Mouse (Mus musculus) cerebellum, adult 18-20 months (tissue): ENCODE measurements around the gene Cyp2d26.
"Not testable (repeated sequence)": the region's sequence is repeated elsewhere in the genome, so short reads cannot be mapped to it uniquely, and the experiment has no call there.

Source experiments
- DNase-seq, 2 experiments: peaks; one replicate each; pipeline ENCODE4 v3.0.0; 2021

Cyp2d26 gene

DNA sequence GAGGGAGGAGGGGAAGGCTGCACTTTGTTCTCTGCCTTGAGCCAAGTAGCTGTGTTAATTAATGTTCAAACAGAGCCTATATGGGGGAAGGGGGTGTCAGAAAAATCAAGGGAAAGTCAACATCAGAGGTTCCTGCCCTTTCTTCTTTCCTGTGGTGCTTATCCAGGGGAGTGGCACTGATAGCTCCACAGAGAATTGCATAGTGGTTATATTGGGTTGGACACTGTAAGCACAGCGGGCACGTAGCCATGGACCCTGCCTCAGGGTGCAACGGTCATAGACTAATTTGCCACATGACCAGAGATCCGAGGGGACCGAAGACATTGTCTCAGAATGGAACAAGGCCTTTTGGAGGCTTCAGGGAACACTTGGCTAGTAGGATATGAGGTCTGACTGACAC lies at the start of gene Cyp2d26:
TSS of gene Cyp2d26 (minus strand) at position 18 of the 400 bp plus-strand sequence.
- no peak for DNase-seq

DNA sequence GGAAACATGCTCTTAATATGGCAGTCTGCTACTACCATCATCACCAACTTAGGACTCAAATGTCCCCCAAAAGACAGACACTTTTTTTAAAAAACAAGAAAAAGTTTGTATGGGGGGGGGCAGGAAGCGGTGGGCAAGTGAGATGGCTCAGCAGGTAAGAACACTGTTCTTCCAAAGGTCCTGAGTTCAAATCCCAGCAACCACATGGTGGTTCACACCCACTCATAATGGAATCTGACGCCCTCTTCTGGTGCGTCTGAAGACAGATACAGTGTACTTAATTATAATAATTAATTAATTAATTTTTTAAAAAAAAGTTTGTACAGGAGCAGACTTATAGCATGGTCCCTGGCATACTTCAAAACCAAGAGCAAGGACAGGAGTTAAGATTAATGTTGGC lies 45.1 kb upstream of the Cyp2d26 start:
- no peak for DNase-seq

DNA sequence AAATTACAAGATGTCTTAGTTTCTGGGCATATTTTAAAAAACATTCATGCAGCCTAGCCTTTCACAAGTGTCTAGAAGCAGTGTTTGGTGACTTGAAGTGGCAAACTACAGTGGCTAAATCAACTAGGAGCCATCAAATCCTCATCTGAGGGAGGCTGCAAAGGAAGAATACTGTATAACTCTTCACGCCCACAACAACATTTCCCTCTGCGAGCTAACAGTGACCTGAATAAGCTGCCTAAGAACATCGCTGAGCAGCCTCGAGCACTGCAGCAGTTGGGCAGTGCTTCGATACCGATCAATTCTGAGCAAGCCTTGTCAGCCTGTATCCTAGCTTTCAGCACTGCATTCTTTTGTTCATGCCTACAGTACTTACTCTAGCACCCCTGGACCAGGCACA lies 35.8 kb upstream of the Cyp2d26 start:
- DNase-seq: no peak

DNA sequence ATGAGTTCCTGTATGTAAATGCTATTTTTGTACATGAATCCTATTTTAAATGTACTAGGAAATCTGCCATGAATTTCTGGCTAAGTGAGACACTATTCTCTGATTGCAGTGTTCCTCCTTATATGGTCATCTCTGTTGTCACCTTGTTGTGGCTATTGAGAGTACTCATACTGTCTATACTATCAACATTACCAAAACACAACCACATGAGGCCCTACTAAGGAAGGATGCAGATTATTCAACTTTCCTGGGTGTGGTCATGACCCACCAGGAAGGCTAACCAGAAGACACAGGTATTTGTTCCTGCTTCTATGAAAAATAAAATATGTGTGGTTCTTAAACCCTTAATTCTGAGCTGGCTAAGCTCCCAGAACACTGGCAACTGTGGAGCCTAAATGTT lies 31.8 kb upstream of the Cyp2d26 start:
- no peak for DNase-seq

DNA sequence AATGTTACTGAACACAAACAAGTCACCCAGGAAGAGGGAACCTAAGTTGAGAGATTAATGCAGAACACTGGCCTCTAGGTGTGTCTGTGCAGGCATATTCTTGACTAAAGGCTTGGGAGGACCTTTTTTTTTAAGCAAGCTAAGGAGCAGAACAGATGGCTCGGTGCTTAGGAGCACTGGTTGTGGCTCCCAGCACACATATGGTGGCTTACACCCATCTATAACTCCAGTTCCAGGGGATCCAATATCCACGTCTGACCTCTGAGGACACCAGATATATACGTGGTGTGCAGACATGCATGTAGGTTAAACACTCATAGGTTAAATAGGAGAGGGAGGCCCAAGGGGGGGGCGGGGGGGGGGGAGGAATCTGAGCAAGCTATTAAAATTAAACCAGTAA lies 28.3 kb upstream of the Cyp2d26 start:
- DNase-seq: no peak

DNA sequence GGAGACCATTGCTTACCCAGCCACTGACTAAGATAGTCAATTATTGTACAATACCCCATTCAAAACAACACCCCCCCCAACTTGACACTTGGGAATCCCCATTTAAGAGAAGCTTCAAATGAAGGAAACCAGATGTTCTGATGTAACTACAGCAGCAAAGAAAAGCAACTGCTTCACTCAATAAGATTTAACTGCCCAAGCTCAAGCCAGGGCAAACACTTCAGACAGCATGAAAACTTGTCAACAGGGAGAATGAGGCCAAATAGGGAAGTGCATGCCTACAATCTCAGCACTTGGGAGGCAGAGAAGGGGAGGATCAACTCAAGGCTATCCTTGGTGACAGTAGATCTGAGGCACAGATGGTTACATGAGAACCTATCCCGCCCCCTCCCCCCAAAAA lies 27.6 kb upstream of the Cyp2d26 start:
- DNase-seq: no peak

DNA sequence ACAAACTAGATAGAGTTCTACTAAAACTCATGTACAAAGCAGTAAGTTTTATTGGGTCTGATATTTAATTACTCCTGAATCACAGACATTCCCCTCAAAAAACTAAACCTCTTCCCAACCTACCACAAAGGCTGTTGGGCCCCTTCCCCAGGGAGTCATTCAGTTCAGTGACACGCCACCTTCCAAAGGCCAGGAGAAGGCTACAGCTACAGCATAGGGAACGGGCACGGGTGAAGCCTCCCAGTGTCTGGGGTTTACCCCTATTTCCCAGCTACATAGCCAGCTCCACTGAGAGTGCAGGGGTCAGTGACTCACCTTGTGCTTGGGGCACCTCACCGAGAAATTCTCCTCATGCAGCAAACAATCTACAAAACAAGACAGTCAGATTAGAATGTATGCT lies 21.2 kb upstream of the Cyp2d26 start:
- no peak for DNase-seq

DNA sequence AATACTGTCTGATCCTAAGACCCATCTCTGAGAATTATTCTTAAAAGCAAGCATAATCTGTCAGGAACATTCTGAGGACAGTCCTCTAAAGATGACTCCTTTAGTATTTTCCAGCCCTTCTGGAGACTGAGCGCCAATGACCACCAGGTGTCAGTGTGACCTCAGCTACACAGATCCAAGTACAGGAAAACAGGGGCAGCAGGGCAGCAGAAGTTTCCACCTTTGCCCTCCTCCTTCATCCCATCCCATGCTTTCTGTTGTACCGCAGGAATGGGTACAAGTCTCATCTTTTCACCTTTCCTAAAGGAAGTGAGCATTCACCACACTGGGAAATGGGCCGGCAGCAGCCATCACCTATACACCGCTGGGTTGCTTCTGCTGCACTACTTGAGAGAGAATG lies 20.7 kb upstream of the Cyp2d26 start:
- DNase-seq: peak; percentile 54 to 75

DNA sequence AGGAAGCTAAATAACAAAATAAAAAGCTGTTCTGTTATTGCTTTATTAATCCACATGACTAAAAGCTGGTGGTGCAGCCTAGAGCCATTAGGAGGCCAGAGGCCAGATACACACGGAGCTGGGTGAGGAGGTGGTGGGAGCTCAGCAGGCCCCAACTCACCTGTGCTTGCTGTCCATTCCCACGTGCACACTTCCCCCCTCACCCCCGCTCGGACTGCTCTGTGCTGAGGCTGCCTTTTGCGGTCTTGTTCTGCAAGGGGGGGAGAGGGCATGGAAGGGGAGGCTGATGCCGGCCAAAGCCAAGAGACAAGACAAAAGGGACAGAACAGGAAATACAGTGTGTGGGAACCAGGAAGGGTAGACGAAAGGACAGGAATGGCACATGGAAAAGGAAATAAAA lies 20.2 kb upstream of the Cyp2d26 start:
- DNase-seq: no peak

DNA sequence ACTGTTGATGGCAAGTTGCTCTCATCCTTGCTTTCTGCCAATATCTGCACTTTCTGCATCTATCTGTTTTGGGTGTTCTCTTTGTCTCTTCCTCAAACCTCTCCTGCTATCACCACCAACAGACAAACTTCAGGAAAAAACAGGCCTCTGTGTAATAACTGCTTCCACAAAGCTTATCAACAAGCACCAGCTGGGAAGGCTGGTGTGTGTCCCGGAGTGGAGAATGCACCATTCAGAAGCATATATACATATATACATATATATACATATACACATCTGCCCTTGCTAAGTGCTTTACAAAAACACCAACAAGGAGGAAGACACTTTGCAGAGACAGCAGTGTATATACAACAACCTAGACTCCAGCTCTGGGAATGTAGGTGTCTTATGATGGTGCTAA lies 16.5 kb upstream of the Cyp2d26 start:
- no peak for DNase-seq

DNA sequence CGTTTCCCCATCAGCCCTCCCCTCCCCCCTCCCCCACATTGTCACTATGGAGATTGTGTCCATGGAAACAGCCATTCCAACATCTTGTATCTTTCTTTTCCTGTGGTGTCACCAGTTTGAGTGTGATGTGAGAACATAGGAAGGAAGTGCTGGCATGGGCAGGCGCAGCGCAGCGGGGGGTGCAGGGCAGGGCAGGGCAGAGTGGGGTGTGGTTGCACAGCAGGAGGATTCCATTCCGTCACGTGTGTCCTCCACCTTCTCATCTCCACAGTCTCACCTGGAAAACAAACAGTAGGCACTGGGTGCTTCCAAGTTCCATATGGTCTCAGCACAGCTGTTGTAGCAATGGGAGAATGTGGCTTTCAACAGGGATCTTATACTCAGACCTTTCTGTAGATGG lies 15.4 kb upstream of the Cyp2d26 start:
- no peak for DNase-seq

DNA sequence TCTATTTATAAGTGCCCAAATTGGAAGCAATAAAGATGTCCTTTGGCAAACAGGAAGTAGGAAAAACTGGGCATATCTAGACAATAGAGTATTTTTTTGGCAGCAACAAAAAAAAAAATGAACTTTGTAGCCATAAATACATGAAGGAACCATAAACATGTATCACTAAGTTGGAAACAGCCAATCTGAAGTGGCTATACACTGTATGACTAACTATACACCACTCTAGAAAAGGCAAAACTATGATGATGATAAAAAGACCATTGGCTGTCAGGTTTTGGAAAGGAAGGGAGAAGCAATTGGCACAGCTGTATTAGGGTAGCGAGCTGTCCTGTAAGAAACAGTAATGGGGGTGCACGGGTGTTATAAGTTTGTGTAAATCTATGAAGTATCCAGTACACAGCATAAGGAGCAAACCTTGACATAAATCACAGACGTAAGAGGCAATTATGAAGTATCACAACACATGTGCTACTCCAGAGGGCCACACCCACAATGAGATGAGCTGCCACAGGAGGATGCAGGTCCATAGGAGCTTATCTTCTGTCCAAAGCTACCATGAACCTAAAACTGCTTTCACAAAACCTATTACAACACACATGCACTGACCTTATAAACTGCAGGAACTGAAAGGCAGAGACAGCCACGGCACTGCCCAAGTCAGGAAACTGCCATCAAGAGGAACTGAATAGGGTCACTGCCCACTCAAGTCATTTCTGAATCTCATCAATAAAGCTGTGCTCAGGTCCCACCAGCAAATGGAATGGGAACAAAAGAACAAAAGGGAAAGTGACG lies 13.1 kb upstream of the Cyp2d26 start:
- no peak for DNase-seq

DNA sequence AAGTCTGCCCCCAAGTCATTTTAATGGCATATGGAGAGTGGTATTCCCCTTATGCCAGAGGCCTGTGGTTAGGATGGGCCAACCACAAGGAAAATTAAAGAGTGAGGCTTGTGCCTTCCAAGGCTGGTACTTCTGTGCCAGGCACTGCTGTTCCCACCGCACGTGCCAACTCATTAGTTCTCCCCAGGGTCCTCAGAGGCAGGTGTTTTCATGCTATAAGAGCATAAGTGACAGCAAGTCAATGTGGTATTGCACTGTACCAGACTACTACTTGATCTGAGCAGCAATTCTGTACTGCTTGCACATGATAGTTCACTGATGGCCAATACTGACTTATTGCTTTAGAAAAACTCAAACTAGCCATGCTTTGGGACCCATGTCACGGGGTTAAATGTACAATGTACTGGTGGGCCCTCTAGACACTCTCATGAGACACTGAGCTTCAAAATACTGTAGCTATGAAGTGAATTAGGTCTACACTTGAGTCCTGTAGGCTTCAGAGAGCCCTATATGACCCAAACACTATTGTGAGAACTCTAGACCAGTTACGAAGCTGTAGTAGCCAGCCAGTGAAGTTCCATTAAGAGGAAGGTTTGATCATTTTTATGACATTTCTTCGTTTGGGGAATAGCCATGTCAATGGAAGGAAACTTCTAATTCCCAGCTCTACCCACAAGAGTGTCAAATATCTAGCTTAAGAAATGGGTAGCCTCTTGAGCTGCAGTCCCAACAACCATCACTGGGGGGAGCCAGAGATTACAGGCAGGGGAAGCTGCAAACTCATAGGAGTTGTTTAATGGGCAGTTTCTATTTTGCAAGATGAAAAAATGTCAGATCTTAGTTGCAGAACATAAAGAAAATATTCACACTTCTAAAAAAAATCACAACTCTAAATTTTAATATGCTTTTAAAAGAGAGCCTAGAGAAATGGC lies 10.9 kb upstream of the Cyp2d26 start:
- DNase-seq: peak; percentile 79 to 85

DNA sequence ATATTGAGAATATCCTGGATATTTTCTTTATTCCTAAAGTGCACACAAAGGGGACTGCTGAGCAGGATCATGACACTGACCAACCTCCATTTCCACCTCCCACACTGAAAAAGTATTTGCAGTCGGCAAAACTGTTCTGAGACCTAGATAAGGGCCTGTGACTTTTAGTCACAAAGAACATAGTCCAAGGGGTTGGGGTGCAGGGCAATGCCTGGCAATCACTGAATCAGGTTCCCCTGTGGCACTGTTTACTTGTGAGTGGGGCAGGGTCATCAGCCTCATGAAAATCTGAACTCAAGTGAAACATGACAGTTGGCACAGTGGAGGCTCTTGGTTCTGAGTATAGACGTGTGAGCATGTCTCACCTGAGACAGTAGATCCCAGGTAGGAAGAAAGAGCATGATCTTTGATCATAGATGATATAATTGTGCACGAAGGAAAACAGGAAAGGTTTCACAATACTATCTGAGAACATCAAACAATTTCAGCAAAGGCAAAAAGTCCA lies 1.9 kb upstream of the Cyp2d26 start:
- DNase-seq: no peak

DNA sequence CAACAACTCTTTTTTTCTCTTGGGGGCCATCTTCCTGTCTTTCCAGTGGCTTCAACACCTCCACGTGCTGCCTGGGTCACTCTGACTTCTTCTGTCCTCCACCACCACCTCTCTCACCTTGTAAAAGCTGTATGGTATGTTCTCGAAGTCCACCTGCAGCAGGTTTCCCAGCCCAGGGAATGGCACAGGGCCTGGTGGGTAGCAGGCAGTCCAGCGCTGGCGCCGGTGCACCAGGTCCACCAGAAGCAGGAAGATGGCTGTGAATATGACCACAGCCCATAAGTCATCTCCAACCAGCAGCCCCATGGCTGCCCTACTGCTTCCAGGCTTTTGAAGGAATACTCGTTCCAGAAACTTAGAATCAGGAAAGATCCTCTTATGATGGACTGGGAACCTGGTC lies 226 bp downstream of the Cyp2d26 start:
- no peak for DNase-seq

DNA sequence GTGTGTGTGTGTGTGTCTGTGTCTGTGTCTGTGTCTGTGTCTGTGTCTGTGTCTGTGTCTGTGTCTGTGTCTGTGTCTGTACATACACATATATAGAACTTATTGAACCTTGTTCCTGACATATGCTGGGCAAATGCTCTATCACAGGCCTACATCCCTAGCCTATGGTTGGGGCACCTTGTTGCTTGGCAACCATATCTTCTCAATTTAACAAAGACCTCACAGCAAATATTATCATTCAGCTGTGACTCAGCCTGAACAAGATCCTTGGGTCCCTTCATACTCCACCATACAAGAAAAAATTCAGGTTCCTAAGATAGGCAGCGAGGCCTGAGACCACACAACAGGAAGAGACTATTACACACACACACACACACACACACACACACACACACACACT lies 640 bp downstream of the Cyp2d26 start:
- no peak for DNase-seq

DNA sequence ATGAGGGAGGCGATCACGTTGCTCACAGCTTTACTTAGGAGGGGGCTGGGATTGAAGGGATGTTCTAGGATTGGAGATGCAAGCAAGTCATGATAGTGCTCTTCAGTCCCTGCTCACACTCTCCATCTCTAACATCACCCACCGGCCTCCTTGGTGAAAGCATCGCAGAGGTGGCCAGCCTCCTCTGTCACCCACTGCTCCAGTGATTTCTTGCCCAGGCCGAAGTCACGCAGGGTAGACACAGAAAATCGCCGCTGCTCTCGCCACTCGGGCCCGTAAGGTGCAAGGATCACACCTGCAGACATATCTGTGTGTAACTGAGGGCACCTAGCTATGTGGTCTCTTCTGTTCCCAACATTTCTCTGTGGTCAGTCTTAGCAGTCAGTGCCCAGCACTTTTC lies 1.5 kb downstream of the Cyp2d26 start:
- no peak for DNase-seq

DNA sequence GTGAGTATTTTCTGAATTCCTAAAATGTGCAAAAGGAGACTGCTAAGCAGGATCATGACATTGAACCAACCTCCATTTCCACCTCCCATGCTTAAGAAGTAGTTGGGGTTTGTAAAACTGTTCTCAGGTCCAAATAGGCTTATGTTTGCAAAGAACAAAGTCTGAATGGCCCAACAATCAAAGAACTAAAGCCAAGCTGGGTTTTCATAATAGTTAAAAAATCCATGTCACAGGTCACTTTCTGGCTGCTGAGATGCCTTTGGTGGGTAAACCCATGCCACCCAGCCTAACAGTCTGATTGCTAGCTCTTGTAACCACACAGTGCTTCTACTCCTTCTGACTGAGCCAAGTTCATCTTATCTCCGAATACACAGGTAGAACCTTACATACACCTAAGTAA lies 9.5 kb downstream of the Cyp2d26 start:
- no peak for DNase-seq

DNA sequence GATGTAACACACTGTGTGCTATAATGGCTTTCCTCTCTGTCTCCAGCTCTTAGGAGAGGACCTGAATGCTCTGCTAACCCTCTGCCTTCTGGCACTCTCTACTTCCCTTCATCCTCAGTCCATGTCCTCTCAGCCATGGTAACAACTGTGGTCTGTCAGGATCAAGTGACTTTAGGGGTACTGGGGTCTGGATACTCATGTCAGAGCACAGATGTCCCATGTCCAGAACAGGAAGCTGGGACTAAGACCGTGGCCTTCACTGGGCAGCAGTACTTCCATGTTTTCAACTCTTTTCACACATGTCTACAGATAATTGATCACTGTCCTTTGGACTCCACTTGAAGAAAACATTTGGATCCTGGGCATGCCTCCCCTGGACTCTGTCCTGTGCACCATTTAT lies 10.3 kb downstream of the Cyp2d26 start:
- DNase-seq: no peak

DNA sequence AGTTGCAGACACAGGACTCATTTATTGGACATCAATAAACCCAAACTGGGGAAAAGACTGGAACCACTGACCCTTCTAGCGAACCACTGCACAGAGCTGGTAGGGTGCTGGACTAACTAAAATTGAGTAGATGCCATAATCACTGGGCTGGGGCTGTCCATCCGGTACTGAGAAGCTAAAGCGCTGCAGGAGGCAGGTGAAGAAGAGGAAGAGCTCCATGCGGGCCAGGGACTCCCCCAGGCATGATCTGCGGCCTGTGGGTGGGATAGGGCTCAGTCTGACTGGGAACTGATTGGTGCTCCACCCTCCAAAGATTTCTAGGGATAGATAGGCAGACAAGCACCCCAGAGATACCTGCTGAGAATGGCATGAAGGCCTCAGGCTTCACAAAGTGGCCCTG lies 16.2 kb downstream of the Cyp2d26 start:
- DNase-seq: not testable (repeated sequence)

DNA sequence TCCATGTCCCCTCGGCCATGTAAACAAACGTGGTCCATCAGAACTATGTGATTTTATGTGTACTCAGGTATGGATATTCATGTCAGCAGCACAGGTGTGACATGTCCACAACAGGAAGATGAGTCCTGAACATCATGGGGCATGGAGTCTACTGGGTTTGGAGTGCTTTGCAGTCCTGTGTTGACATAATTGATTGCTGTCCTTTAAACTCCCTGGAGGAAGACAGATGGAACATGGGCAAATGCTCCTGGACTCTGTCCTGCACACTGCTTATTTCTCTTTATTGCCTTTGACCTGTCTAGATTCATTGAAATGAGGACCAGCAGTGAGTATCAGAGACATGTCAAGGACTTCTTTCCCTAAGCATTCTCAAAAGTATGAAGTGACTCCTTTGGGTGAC lies 28.2 kb downstream of the Cyp2d26 start:
- no peak for DNase-seq

DNA sequence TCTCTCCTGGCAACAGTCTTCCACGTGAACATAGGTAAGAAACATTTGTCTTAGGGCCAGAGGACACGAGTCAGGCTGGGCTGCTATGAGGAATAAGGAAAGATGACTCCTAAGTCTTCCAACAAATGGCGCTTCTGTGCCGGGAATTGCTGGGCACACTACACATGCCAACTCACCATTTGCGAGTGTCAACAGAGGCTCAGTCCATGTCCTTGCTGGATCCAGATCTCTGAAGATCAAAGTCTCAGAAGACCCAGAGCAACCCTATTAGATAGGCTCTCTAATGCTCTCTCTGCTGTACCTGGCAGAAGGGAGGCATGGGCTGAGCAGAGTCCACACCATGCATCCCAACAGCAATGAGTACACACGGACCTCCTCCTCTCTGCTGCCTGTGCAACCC lies 29.2 kb downstream of the Cyp2d26 start:
- no peak for DNase-seq

DNA sequence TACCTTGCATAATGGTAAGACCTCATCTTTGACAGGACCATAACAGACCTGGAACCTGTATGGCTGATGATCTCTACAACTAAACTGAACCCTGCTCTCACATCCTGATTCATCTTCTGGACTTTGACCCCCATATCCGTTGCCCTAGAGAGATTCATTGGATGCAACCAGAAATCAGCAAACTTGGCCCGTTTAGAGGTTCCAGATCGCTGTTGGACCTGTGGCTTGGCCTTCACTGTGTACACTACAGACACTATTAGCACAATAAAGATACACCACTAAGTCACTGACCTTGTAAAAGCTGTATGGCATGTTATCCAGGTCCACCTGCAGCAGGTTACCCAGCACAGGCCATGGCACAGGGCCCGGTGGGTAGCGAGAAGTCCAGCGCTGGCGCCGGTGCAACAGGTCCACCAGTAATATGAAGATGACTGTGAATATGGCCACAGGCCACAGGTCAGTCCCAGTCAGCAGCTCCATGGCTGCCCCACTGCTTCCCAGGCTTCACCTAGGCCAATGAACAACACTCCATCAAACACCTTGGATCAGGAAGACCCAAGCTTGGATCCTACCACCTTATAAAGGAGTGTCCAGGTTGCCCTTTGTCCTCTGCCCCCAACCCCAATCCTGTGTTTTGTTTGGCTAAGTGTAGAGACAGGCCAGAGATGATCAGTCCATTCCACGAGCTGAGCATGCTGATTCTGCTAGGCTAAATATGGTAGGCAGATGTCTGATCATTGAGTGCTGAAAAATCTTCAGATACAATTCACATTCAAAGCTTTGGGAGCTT lies 30.3 kb downstream of the Cyp2d26 start, which contains the start of gene Cyp2d40:
TSS of gene Cyp2d40 (minus strand) at position 553 of the 790 bp plus-strand sequence.
- no peak for DNase-seq
